Mouse (Mus musculus) kidney, adult 2 months (tissue): ENCODE data around the gene Reln.

Source experiments
- CTCF ChIP-seq: fragments of 200-500 bp; conservative IDR thresholded peaks from 2 replicates; pipeline ENCODE4 v1.5.1; 2011; ENCODE audit warnings: low read depth, mild to moderate bottlenecking, control low read depth, low read length, moderate library complexity, mixed read lengths; ENCODE audit not compliant: insufficient read depth, insufficient read length
- POLR2A ChIP-seq: fragments of 200-500 bp; IDR thresholded peaks from one replicate; pipeline ENCODE4 v1.6.1; 2011; ENCODE audit warnings: low read depth, low read length, control low read depth

- TF ChIP-seq CTCF (no peak), POLR2A (no peak)
These were observed 409.6 kb downstream of the Reln start for GRCm38 (mm10) chr5:21934811-21935396.
